Mouse (Mus musculus): ENCODE data around the gene Trim67.

Trim67 gene

GRCm38 (mm10) chr8:124795781-124796488, 3.0 kb downstream of the Trim67 start:
- DNase-seq, result no peak

- DNase-seq, result no peak
Measured at GRCm38 (mm10) chr8:124800542-124800941, 7.7 kb downstream of the Trim67 start.

GRCm38 (mm10) chr8:124803824-124804702, 11.2 kb downstream of the Trim67 start:
- no peak for DNase-seq

GRCm38 (mm10) chr8:124805990-124806389, 13.1 kb downstream of the Trim67 start:
- DNase-seq, result no peak

- no peak for DNase-seq
Measured at GRCm38 (mm10) chr8:124809419-124809818, 16.5 kb downstream of the Trim67 start.

- DNase-seq, result no peak
Measured at GRCm38 (mm10) chr8:124810056-124810610, 17.2 kb downstream of the Trim67 start.

GRCm38 (mm10) chr8:124810689-124811394, 17.9 kb downstream of the Trim67 start:
- no peak for DNase-seq

GRCm38 (mm10) chr8:124813326-124813725, 20.4 kb downstream of the Trim67 start:
- DNase-seq, result no peak

GRCm38 (mm10) chr8:124815870-124816269, 23.0 kb downstream of the Trim67 start:
- DNase-seq, result no peak

GRCm38 (mm10) chr8:124816866-124817265, 24.0 kb downstream of the Trim67 start:
- DNase-seq, result no peak

GRCm38 (mm10) chr8:124817361-124817760, 24.5 kb downstream of the Trim67 start:
- DNase-seq, result no peak

- no peak for DNase-seq
Measured at GRCm38 (mm10) chr8:124819612-124820115, 26.8 kb downstream of the Trim67 start.

- no peak for DNase-seq
Measured at GRCm38 (mm10) chr8:124820125-124820524, 27.2 kb downstream of the Trim67 start.

- DNase-seq, result no peak
Measured at GRCm38 (mm10) chr8:124823497-124823896, 30.6 kb downstream of the Trim67 start.

- DNase-seq, result peak; percentile 68
Measured at GRCm38 (mm10) chr8:124826658-124827057, 33.8 kb downstream of the Trim67 start.

GRCm38 (mm10) chr8:124827387-124827786, 34.5 kb downstream of the Trim67 start:
- DNase-seq, result peak; percentile 80

- DNase-seq, result no peak
Measured at GRCm38 (mm10) chr8:124828561-124829240, 35.8 kb downstream of the Trim67 start.

GRCm38 (mm10) chr8:124830050-124830449, 37.2 kb downstream of the Trim67 start:
- DNase-seq, result no peak

- no peak for DNase-seq
Measured at GRCm38 (mm10) chr8:124831531-124831930, 38.6 kb downstream of the Trim67 start.

- DNase-seq, result no peak
Measured at GRCm38 (mm10) chr8:124831941-124832340, 39.0 kb downstream of the Trim67 start.

GRCm38 (mm10) chr8:124833430-124834205, 40.7 kb downstream of the Trim67 start:
- DNase-seq, result peak; percentile 51

Data from lung, postnatal 36 days (tissue).